Mouse (Mus musculus): ENCODE measurements around the gene Cxcl5.

GRCm38 (mm10) chr5:90806050-90806449, 46.9 kb downstream of the Cxcl5 start:
- TF ChIP-seq CTCF (conservative IDR thresholded peaks at IDR 0.05; ENCODE audit: insufficient read depth, insufficient read length, low read depth, low read length) (no peak), POLR2A (IDR thresholded peaks at IDR 0.05; ENCODE audit: low read depth, low read length) (no peak)
